Mouse (Mus musculus): ENCODE measurements around the gene Sufu. TPM values are rescaled to one million over a fixed set of nuclear protein-coding genes. Genes with fewer than 3 reads are reported as not detected.

The Sufu gene
- polyA plus RNA-seq, 1 experiment, result 18.6 TPM

- H3K4me3 ChIP-seq (ENCODE audit: extremely low read depth, insufficient read depth, insufficient read length), result peak overlapping the region; percentile 65
- WGBS, result under 1% methylated on average over 21 of the region's 21 CpGs
- H3K27me3 ChIP-seq (ENCODE audit: control insufficient read depth, insufficient read depth, low read length), result no peaks in the 10 kb centered on the region
- peaks cover 34% of the 10 kb centered on the region for H3K4me1 ChIP-seq (ENCODE audit: control insufficient read depth, insufficient read depth, insufficient read length)
- peaks cover 6% of the 10 kb centered on the region; the same call in 1 of the 2 replicates for H3K36me3 ChIP-seq (ENCODE audit: control insufficient read depth, insufficient read depth, low read length)
- peak overlapping the region; percentile 99 for H3K27ac ChIP-seq (ENCODE audit: insufficient read depth, low read length)
- DNase-seq (ENCODE audit: low read depth in 1 of 2, low spot score in 2 of 2), result peak; percentile 66 to 72
- TF ChIP-seq POLR2A (IDR thresholded peaks at IDR 0.05; ENCODE audit: low read depth, low read length) (peak; percentile 36; the same call in 1 of the 2 replicates), CTCF (IDR thresholded peaks at IDR 0.05; ENCODE audit: extremely low read depth, insufficient read depth, insufficient read length, insufficient replicate concordance) (no peak)
These were observed 106.8 kb downstream of the Sufu start for GRCm38 (mm10) chr19:46503351-46504084.

- Histone ChIP-seq H3K27me3 (ENCODE audit: control insufficient read depth, insufficient read depth, low read length) (no peaks in the 10 kb centered on the region), H3K4me3 (ENCODE audit: extremely low read depth, insufficient read depth, insufficient read length) (peak overlapping the region; percentile 65), H3K27ac (ENCODE audit: insufficient read depth, low read length) (peak overlapping the region; percentile 99), H3K4me1 (ENCODE audit: control insufficient read depth, insufficient read depth, insufficient read length) (peaks cover 40% of the 10 kb centered on the region), H3K36me3 (ENCODE audit: control insufficient read depth, insufficient read depth, low read length) (peaks cover 6% of the 10 kb centered on the region; the same call in 1 of the 2 replicates)
- WGBS, result 0% methylated on average over 4 of the region's 4 CpGs
- peak in 1 of 2 experiments; percentile 50 for DNase-seq (ENCODE audit: low read depth in 1 of 2, low spot score in 2 of 2)
- TF ChIP-seq CTCF (IDR thresholded peaks at IDR 0.05; ENCODE audit: extremely low read depth, insufficient read depth, insufficient read length, insufficient replicate concordance) (peak; percentile 27; the same call in 1 of the 2 replicates), POLR2A (IDR thresholded peaks at IDR 0.05; ENCODE audit: low read depth, low read length) (no peak)
These were observed 107.4 kb downstream of the Sufu start for GRCm38 (mm10) chr19:46504085-46504552.

- Histone ChIP-seq H3K27ac (ENCODE audit: insufficient read depth, low read length) (peak overlapping the region; percentile 99), H3K27me3 (ENCODE audit: control insufficient read depth, insufficient read depth, low read length) (no peaks in the 10 kb centered on the region), H3K36me3 (ENCODE audit: control insufficient read depth, insufficient read depth, low read length) (peaks cover 7% of the 10 kb centered on the region), H3K4me3 (ENCODE audit: extremely low read depth, insufficient read depth, insufficient read length) (peak overlapping the region; percentile 34; the same call in 1 of the 2 replicates), H3K4me1 (ENCODE audit: control insufficient read depth, insufficient read depth, insufficient read length) (peaks cover 43% of the 10 kb centered on the region)
- TF ChIP-seq POLR2A (IDR thresholded peaks at IDR 0.05; ENCODE audit: low read depth, low read length), result no peak
- TF ChIP-seq CTCF (IDR thresholded peaks at IDR 0.05; ENCODE audit: extremely low read depth, insufficient read depth, insufficient read length, insufficient replicate concordance), result no peak
- DNase-seq (ENCODE audit: low read depth in 1 of 2, low spot score in 2 of 2), result no peak
- WGBS, result 48% methylated on average over 9 of the region's 9 CpGs
These were observed 108.2 kb downstream of the Sufu start for GRCm38 (mm10) chr19:46504822-46505417.

- Histone ChIP-seq H3K27ac (ENCODE audit: insufficient read depth, low read length) (peak overlapping the region; percentile 30), H3K27me3 (ENCODE audit: control insufficient read depth, insufficient read depth, low read length) (no peaks in the 10 kb centered on the region), H3K4me3 (ENCODE audit: extremely low read depth, insufficient read depth, insufficient read length) (peak overlapping the region; percentile 6; the same call in 1 of the 2 replicates), H3K4me1 (ENCODE audit: control insufficient read depth, insufficient read depth, insufficient read length) (peaks cover 50% of the 10 kb centered on the region), H3K36me3 (ENCODE audit: control insufficient read depth, insufficient read depth, low read length) (peaks cover 8% of the 10 kb centered on the region)
- DNase-seq (ENCODE audit: low read depth in 1 of 2, low spot score in 2 of 2), result no peak
- no peak for TF ChIP-seq CTCF (IDR thresholded peaks at IDR 0.05; ENCODE audit: extremely low read depth, insufficient read depth, insufficient read length, insufficient replicate concordance)
- TF ChIP-seq POLR2A (IDR thresholded peaks at IDR 0.05; ENCODE audit: low read depth, low read length), result no peak
- 43% methylated on average over 8 of the region's 8 CpGs for WGBS
These were observed 109.1 kb downstream of the Sufu start for GRCm38 (mm10) chr19:46505646-46506371.

- Histone ChIP-seq H3K36me3 (ENCODE audit: control insufficient read depth, insufficient read depth, low read length) (peaks cover 8% of the 10 kb centered on the region), H3K4me3 (ENCODE audit: extremely low read depth, insufficient read depth, insufficient read length) (no peak overlapping the region; the same call in 1 of the 2 replicates), H3K4me1 (ENCODE audit: control insufficient read depth, insufficient read depth, insufficient read length) (peaks cover 55% of the 10 kb centered on the region), H3K27ac (ENCODE audit: insufficient read depth, low read length) (0 out of 2 replicates have a peak overlapping the region, but pooled peaks have one; percentile 30), H3K27me3 (ENCODE audit: control insufficient read depth, insufficient read depth, low read length) (no peaks in the 10 kb centered on the region)
- TF ChIP-seq CTCF (IDR thresholded peaks at IDR 0.05; ENCODE audit: extremely low read depth, insufficient read depth, insufficient read length, insufficient replicate concordance), result no peak
- TF ChIP-seq POLR2A (IDR thresholded peaks at IDR 0.05; ENCODE audit: low read depth, low read length), result no peak
- no peak for DNase-seq (ENCODE audit: low read depth in 1 of 2, low spot score in 2 of 2)
- 26% methylated on average over 3 of the region's 3 CpGs for WGBS
These were observed 109.6 kb downstream of the Sufu start for GRCm38 (mm10) chr19:46506372-46506717.

GRCm38 (mm10) chr19:46507181-46507581 is 110.5 kb downstream of the Sufu start:
- DNase-seq (ENCODE audit: low read depth in 1 of 2, low spot score in 2 of 2), result no peak
- Histone ChIP-seq H3K27me3 (ENCODE audit: control insufficient read depth, insufficient read depth, low read length) (no peaks in the 10 kb centered on the region), H3K27ac (ENCODE audit: insufficient read depth, low read length) (0 out of 2 replicates have a peak overlapping the region, but pooled peaks have one; percentile 14), H3K4me3 (ENCODE audit: extremely low read depth, insufficient read depth, insufficient read length) (no peak overlapping the region), H3K36me3 (ENCODE audit: control insufficient read depth, insufficient read depth, low read length) (peaks cover 8% of the 10 kb centered on the region), H3K4me1 (ENCODE audit: control insufficient read depth, insufficient read depth, insufficient read length) (peaks cover 57% of the 10 kb centered on the region)
- no peak for TF ChIP-seq POLR2A (IDR thresholded peaks at IDR 0.05; ENCODE audit: low read depth, low read length)
- TF ChIP-seq CTCF (IDR thresholded peaks at IDR 0.05; ENCODE audit: extremely low read depth, insufficient read depth, insufficient read length, insufficient replicate concordance), result no peak
- WGBS, result 87% methylated on average over 8 of the region's 8 CpGs
